ENCODE assay signal across 1 mouse cellular context in genomic region chr11:119625476-119625875, GRCm38 (mm10).
A peak's percentile ranks its signal among the peaks of the same experiment; 100 is the strongest.
TF ChIP-seq lines count a peak whose summit lies in the region.

No protein-coding gene starts in this region.

TF ChIP-seq in myocyte, 11 proteins besides CTCF, POLR2A, EP300 and RAD21 (continued from another document):
- TF ChIP-seq REST (IDR thresholded peaks at IDR 0.05; ENCODE audit: insufficient read depth, insufficient read length) (no peak), USF1 (IDR thresholded peaks at IDR 0.05; ENCODE audit: low read depth) (no peak), POLR2AphosphoS2 (IDR thresholded peaks at IDR 0.05; ENCODE audit: insufficient read length, low read depth) (no peak), E2F4 (IDR thresholded peaks at IDR 0.05; ENCODE audit: insufficient read depth) (no peak), TCF3 (IDR thresholded peaks at IDR 0.05; ENCODE audit: insufficient read length, low read depth) (peak; percentile 96), CEBPB (IDR thresholded peaks at IDR 0.05; ENCODE audit: insufficient read depth, poor library complexity, severe bottlenecking) (no peak)
